Mouse (Mus musculus): ENCODE data around the gene Sgpl1. TPM values are rescaled to one million over a fixed set of nuclear protein-coding genes. Genes with fewer than 3 reads are reported as not detected.

Gene Sgpl1
- polyA plus RNA-seq, 1 experiment from 2014 or later, result 92.5 TPM

DNA sequence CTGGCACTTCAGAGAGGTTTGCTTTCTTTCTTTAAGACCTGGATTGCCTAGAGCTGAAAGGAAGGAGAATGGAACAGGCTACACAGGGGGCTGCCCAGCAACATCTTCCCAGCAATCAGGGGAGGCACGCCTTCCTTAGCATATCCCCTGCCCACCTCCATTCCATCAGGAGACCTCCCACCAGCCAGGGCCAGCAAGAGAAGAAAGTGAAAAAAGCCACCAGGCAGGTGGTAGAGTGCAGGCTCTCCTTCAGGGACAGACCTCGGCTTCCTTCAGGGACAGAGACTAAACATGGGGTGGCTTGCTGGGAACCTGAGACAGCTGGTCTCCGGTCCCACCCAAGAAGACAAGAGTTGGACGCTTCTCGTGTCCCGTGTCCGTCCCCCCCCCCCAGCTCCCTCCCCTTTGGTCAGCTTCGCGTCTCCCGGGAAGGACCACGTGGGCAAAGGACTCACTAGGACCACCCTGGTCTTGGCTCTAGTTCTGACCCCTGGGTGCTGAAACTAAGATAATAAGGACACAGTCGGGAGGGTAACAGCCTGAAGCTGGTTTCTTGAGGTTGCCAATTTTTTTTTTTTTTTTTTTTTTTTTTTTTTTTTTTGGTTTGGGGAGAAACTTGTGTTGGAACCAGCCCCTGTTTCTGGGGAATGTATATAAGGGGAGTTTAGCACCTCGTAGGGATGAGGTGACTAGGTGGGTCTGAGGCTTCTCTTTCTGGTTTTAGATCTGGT lies 27.4 kb upstream of the Sgpl1 start:
- ATAC-seq (ENCODE audit: insufficient number of reproducible peaks, insufficient read depth, low FRiP score, low TSS enrichment), result no peak
- no peaks in the 10 kb centered on the region for H3K36me3 ChIP-seq
- H3K4me2 ChIP-seq (replicated peaks), result no peak overlapping the region
- no peak overlapping the region for H3K9ac ChIP-seq
- H3K4me3 ChIP-seq, result no peak overlapping the region
- WGBS, result 42% methylated on average over 13 of the region's 13 CpGs
- H3K9me3 ChIP-seq, result no peaks in the 10 kb centered on the region
- peaks cover 3% of the 10 kb centered on the region; the same call in 1 of the 2 replicates for H3K4me1 ChIP-seq
- H3K27me3 ChIP-seq, result peaks cover 8% of the 10 kb centered on the region; the same call in 1 of the 2 replicates
- H3K27ac ChIP-seq, result no peak overlapping the region

DNA sequence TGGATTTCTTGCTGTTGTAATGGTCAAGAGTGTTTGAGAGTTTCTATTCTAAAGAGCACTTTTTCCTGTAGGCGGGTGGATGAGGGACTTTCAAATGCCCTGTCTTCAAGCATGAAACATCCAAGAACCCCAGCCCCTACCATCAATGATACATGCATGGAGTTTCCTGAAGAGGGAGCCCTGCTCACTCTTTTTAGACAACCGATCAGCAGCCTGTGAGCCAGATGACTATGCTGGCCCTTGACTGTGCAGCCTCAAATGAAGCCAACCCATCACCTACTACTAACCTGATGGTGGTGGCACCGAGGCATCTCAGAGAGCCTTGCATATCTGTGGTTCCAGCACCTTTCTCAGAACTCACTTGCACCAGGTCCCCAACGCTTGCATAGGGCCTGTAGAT lies 25.0 kb upstream of the Sgpl1 start:
- Histone ChIP-seq H3K36me3 (no peaks in the 10 kb centered on the region), H3K9me3 (no peaks in the 10 kb centered on the region), H3K4me2 (replicated peaks) (no peak overlapping the region), H3K4me1 (peaks cover 3% of the 10 kb centered on the region; the same call in 1 of the 2 replicates), H3K27me3 (peaks cover 8% of the 10 kb centered on the region; the same call in 1 of the 2 replicates), H3K4me3 (no peak overlapping the region), H3K27ac (no peak overlapping the region), H3K9ac (no peak overlapping the region)
- WGBS, result 84% methylated on average over 4 of the region's 4 CpGs
- no peak for ATAC-seq (ENCODE audit: insufficient number of reproducible peaks, insufficient read depth, low FRiP score, low TSS enrichment)

DNA sequence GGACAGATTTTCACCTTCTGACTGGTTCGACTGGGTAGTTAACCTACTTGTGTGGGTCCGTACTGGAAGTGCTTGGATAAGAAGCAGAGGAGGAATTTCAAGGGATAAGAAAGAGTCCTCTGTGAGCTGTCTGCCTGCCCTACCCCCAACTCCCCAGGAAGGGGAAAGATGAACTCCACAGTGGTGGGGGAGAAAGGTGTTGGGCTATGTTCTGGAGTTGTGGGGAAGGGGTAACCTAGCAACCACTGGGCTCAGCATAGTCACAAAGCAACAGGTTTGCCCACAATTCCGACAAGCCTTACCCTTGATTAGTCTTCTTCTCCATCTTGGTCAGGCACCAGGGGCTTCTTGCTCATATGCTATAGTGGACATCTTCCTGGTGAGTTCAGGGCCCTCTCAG lies 24.2 kb upstream of the Sgpl1 start, which contains the start of gene Tbata:
Gene Tbata, plus strand, starts transcription at position 301 of the 400 bp plus-strand sequence.
- H3K4me1 ChIP-seq, result peaks cover 3% of the 10 kb centered on the region; the same call in 1 of the 2 replicates
- H3K9ac ChIP-seq, result no peak within 1 kb of the TSS
- ATAC-seq (ENCODE audit: insufficient number of reproducible peaks, insufficient read depth, low FRiP score, low TSS enrichment), result no peak
- no peak within 1 kb of the TSS for H3K4me2 ChIP-seq (replicated peaks)
- WGBS, result 61% methylated on average over 3 of the region's 3 CpGs
- peaks cover 8% of the 10 kb centered on the region; the same call in 1 of the 2 replicates for H3K27me3 ChIP-seq
- H3K36me3 ChIP-seq, result no peaks in the 10 kb centered on the region
- no peak within 1 kb of the TSS for H3K27ac ChIP-seq
- no peak within 1 kb of the TSS for H3K4me3 ChIP-seq
- H3K9me3 ChIP-seq, result no peaks in the 10 kb centered on the region

DNA sequence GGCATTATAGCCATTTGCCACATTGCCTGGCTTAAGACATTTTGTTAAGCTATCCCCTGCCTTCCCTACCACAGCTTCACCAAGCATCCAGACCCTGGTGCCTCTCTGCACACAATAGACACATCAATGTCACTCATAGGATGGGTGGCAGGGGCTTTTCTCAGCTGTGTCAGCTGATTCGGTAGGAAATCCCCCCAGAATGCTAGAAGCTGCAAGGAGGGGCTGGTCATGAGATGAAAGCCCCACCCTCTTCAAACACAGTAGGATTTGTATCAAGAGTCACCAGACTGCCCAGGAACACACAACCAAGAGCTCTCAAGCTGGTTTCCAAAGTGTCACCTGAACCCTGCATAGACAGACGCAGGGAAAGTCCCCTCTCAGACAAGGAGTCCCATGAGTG lies 20.9 kb upstream of the Sgpl1 start:
- no peak overlapping the region for H3K9ac ChIP-seq
- ATAC-seq (ENCODE audit: insufficient number of reproducible peaks, insufficient read depth, low FRiP score, low TSS enrichment), result no peak
- WGBS, result 56% methylated on average over 2 of the region's 2 CpGs

DNA sequence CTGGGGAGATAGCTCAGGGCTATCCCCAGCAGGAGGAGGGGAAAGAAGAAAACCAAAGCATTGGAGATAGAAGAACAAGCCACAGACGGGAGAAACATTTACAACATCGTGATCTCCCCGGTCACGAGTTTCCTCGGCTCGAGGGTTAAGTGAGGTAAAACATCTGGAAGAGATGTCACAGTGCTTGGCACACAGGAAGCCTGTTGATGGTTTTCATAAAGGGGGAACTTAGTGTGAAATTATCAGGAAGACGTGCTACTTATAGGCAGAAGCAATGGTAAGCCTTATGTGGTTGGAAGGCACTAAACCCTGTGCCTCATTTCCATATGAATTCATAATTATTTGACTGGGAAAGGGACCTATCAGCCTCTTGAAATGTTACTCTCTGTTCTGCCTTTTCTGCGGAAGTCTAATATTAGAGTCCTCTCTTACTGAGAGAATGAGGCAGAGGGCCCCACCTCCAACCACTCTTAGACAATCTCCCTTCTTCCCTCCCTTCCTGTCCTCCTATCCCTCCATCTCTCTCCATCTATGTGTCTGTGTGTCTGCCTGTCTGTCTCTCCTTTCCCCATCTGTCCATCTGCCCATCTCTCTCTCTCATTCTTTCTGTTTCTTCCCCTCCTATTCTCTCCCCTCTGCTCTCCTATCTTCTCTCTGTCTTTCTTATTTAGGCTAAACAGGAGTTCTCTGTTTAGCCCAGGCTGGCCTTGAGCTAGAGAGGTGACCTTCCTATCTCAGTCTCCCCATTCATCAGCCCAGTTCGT lies 20.0 kb upstream of the Sgpl1 start:
- no peaks in the 10 kb centered on the region for H3K4me1 ChIP-seq
- no peak overlapping the region for H3K27ac ChIP-seq
- no peak overlapping the region for H3K9ac ChIP-seq
- H3K27me3 ChIP-seq, result no peaks in the 10 kb centered on the region
- no peak overlapping the region for H3K4me3 ChIP-seq
- ATAC-seq (ENCODE audit: insufficient number of reproducible peaks, insufficient read depth, low FRiP score, low TSS enrichment), result no peak
- H3K36me3 ChIP-seq, result no peaks in the 10 kb centered on the region
- H3K9me3 ChIP-seq, result no peaks in the 10 kb centered on the region
- 34% methylated on average over 9 of the region's 9 CpGs for WGBS
- no peak overlapping the region for H3K4me2 ChIP-seq (replicated peaks)

More for the DNA sequence above, 20.9 kb upstream of the Sgpl1 start:
- no peaks in the 10 kb centered on the region for H3K36me3 ChIP-seq
- H3K27ac ChIP-seq, result no peak overlapping the region
- no peaks in the 10 kb centered on the region for H3K27me3 ChIP-seq
- no peak overlapping the region for H3K4me2 ChIP-seq (replicated peaks)
- H3K4me3 ChIP-seq, result no peak overlapping the region
- H3K9me3 ChIP-seq, result no peaks in the 10 kb centered on the region
- H3K4me1 ChIP-seq, result no peaks in the 10 kb centered on the region

DNA sequence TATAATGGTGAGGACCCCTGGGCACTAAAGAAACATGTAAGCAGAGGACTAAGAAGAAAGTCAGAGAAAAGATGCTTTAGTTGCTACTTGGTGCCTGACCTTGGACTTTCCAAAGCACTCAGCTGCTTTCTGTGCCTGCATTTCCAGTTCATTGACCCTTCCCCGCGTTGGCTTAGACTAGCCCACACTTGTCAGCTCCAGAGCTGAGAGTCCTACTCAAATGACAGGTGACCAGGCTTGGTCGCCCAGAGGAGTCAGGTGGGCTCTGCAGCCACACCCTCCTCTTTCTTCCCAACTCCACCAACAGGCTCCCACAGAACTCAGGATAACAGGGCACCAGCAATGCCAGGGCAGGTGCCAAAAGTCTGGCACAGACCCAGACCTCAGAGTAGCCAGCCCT lies 14.9 kb upstream of the Sgpl1 start:
- no peaks in the 10 kb centered on the region for H3K27me3 ChIP-seq
- ATAC-seq (ENCODE audit: insufficient number of reproducible peaks, insufficient read depth, low FRiP score, low TSS enrichment), result no peak
- H3K9ac ChIP-seq, result no peak overlapping the region
- H3K4me2 ChIP-seq (replicated peaks), result no peak overlapping the region
- 60% methylated on average over 3 of the region's 3 CpGs for WGBS
- no peaks in the 10 kb centered on the region for H3K36me3 ChIP-seq
- H3K4me3 ChIP-seq, result no peak overlapping the region
- H3K27ac ChIP-seq, result no peak overlapping the region
- H3K9me3 ChIP-seq, result no peaks in the 10 kb centered on the region
- H3K4me1 ChIP-seq, result no peaks in the 10 kb centered on the region

DNA sequence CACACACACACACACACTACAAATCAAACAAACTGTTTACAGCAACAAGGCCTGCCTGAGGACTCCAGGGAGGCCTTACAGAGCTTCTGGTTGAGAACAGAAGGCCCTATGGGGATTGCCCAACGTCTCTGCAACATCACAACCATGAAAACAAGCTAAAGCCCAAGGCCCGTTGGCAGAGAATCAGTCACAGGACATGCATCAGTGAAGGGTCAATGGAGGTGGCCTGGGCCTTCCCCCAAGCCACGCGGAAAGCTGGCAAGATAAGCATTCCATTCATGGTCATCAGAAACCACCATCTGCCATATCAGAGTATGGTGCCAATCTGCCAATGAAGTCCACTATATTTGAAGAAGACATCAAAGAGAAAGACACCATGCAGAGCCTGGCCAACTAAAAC lies 13.2 kb upstream of the Sgpl1 start:
- no peak for ATAC-seq (ENCODE audit: insufficient number of reproducible peaks, insufficient read depth, low FRiP score, low TSS enrichment)
- 76% methylated on average over 4 of the region's 4 CpGs for WGBS
- H3K9me3 ChIP-seq, result no peaks in the 10 kb centered on the region
- H3K4me2 ChIP-seq (replicated peaks), result no peak overlapping the region
- no peaks in the 10 kb centered on the region for H3K27me3 ChIP-seq
- no peaks in the 10 kb centered on the region for H3K36me3 ChIP-seq
- H3K4me3 ChIP-seq, result no peak overlapping the region
- no peaks in the 10 kb centered on the region for H3K4me1 ChIP-seq
- no peak overlapping the region for H3K27ac ChIP-seq
- H3K9ac ChIP-seq, result no peak overlapping the region

DNA sequence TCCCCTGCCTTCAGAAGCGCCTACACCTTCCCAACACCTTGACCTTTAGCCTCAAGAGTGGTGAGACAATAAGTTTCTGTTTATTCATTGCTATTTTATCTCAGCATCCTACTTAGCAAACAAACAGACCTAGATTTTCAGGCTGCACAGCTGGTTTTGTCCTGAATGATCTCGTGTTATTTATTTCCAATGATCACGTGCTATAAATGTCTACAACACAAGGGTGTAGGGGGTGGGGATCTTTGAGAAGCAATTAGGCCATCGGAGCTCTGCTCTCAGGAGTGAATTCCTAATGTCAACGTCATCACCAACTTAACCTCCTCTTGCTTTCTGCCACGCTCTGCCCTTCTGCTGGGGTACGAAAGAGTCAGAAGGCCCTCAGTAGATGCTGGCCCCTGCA lies 12.6 kb upstream of the Sgpl1 start:
- Histone ChIP-seq H3K4me3 (no peak overlapping the region), H3K4me1 (no peaks in the 10 kb centered on the region), H3K9ac (no peak overlapping the region), H3K27ac (no peak overlapping the region), H3K27me3 (no peaks in the 10 kb centered on the region), H3K9me3 (no peaks in the 10 kb centered on the region), H3K4me2 (replicated peaks) (no peak overlapping the region), H3K36me3 (no peaks in the 10 kb centered on the region)
- ATAC-seq (ENCODE audit: insufficient number of reproducible peaks, insufficient read depth, low FRiP score, low TSS enrichment), result no peak
- 81% methylated on average over 7 of the region's 7 CpGs for WGBS

DNA sequence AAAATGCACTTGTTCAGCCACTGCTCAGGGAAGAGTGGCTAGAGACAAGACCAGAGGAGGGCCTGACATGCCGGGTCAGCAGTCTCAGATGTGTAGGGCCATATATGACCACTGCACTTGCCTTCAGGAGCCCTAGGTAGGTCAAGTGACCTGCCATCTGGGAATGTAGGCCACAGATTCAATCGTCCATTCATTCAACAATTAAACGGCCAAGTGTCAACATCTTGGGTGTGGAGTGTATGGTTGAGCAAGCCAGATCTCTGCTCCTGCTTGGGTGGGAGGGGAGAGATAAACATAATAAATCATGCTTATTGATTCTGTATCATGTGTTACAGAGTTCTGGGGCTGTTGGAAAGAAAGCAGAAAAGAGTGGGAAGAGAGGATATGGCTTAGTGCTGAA lies 11.1 kb upstream of the Sgpl1 start:
- Histone ChIP-seq H3K4me3 (no peak overlapping the region), H3K4me1 (no peaks in the 10 kb centered on the region), H3K4me2 (replicated peaks) (no peak overlapping the region), H3K27me3 (no peaks in the 10 kb centered on the region), H3K36me3 (no peaks in the 10 kb centered on the region), H3K9me3 (no peaks in the 10 kb centered on the region), H3K9ac (no peak overlapping the region), H3K27ac (no peak overlapping the region)
- no peak for ATAC-seq (ENCODE audit: insufficient number of reproducible peaks, insufficient read depth, low FRiP score, low TSS enrichment)
- 83% methylated on average over 3 of the region's 3 CpGs for WGBS

DNA sequence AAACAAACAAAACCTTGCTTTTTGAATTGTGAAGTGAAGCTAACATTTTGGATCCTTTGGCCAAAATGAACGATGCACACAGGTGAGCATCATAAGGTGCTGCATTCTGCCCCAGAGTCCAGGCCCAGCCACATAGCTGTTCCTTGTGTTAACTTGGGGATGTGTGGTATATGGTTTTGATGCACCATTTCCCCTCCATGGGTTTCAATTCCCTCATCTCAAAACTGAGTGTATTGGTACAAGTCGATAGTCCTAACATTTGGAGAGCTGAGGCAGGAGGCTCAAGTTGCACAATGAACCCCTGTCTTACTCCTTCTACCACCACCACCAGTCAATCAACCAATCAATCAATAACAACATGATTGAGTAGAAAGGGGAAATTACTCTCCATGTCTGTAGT lies 8.9 kb upstream of the Sgpl1 start:
- no peak overlapping the region for H3K4me3 ChIP-seq
- no peaks in the 10 kb centered on the region for H3K36me3 ChIP-seq
- no peak overlapping the region for H3K27ac ChIP-seq
- 76% methylated on average over 2 of the region's 2 CpGs for WGBS
- H3K9me3 ChIP-seq, result no peaks in the 10 kb centered on the region
- no peak overlapping the region for H3K9ac ChIP-seq
- no peaks in the 10 kb centered on the region for H3K27me3 ChIP-seq
- no peak for ATAC-seq (ENCODE audit: insufficient number of reproducible peaks, insufficient read depth, low FRiP score, low TSS enrichment)
- H3K4me2 ChIP-seq (replicated peaks), result no peak overlapping the region
- no peaks in the 10 kb centered on the region for H3K4me1 ChIP-seq

DNA sequence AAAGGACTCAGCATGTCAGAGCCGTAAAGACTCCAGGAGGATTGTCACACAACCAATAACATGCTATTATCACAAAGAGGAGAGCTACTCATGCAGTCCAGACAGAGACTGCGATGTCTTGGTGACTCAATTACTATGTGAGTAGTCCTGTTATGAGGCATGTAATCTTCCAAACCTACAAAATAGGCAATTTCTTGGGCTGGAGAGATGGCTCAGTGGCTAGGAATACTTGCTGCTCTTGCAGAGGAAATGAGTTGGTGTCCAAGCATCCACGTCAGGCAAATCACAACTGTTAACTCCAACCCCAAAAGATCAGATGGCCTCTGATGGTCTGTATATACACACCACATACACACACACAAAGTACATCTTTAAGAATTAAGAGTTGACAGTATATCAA lies 8.1 kb upstream of the Sgpl1 start:
- Histone ChIP-seq H3K4me2 (replicated peaks) (no peak overlapping the region), H3K4me3 (no peak overlapping the region), H3K36me3 (no peaks in the 10 kb centered on the region), H3K9me3 (no peaks in the 10 kb centered on the region), H3K4me1 (no peaks in the 10 kb centered on the region), H3K27me3 (no peaks in the 10 kb centered on the region), H3K9ac (no peak overlapping the region), H3K27ac (no peak overlapping the region)
- 75% methylated on average over 3 of the region's 3 CpGs for WGBS
- ATAC-seq (ENCODE audit: insufficient number of reproducible peaks, insufficient read depth, low FRiP score, low TSS enrichment), result no peak

DNA sequence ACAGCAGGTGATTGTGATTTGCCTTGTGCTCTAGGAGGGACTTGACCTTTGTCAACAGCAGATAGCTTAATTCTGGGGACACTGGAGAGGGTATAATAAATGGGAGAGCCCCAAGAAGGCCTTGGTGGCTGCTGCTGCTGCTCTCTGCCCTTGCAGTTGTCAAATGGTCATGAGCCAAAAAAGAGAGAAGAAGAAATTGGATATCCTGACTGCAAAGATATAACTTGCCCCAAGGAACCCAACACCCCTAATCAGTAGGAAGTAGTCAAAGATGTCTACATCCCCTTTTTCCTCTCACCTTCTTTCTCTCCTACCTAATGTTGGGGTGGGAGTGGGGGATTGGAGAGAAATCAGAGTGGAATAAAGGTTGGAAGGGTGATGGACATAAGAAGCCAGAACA lies 4.6 kb upstream of the Sgpl1 start:
- no peak for ATAC-seq (ENCODE audit: insufficient number of reproducible peaks, insufficient read depth, low FRiP score, low TSS enrichment)
- Histone ChIP-seq H3K9ac (no peak overlapping the region), H3K4me1 (no peaks in the 10 kb centered on the region)

More for the DNA sequence above, 4.6 kb upstream of the Sgpl1 start:
- no peak overlapping the region for H3K4me2 ChIP-seq (replicated peaks)
- no peaks in the 10 kb centered on the region for H3K27me3 ChIP-seq
- no peaks in the 10 kb centered on the region for H3K36me3 ChIP-seq
- no peaks in the 10 kb centered on the region for H3K9me3 ChIP-seq
- no peak overlapping the region for H3K4me3 ChIP-seq
- no peak overlapping the region for H3K27ac ChIP-seq
